Mouse (Mus musculus) small intestine, adult 2 months (tissue): Measurements from ENCODE around the gene Cacnb3. TPM values are rescaled to one million over a fixed set of nuclear protein-coding genes. Genes with fewer than 3 reads are reported as not detected.

Source experiments
- H3K27ac ChIP-seq: fragments of 200-500 bp; 2 replicates; pipeline ENCODE4 v1.5.1; 2012; ENCODE audit warnings: low read depth, low read length, control low read depth, inconsistent platforms; ENCODE audit not compliant: insufficient read depth
- H3K27me3 ChIP-seq: fragments of 200-500 bp; 2 replicates; pipeline ENCODE4 v1.6.1; 2012; ENCODE audit warnings: mild to moderate bottlenecking, moderate library complexity, low read length, inconsistent platforms; ENCODE audit not compliant: control insufficient read depth, insufficient read depth
- H3K36me3 ChIP-seq: fragments of 200-500 bp; 2 replicates; pipeline ENCODE4 v1.6.1; 2012; ENCODE audit warnings: mild to moderate bottlenecking, low read length, control low read depth, inconsistent platforms; ENCODE audit not compliant: control insufficient read depth, insufficient read depth
- H3K4me1 ChIP-seq: fragments of 200-500 bp; 2 replicates; pipeline ENCODE4 v1.6.1; 2012; ENCODE audit warnings: low read length, inconsistent platforms, mixed read lengths; ENCODE audit not compliant: control insufficient read depth, insufficient read depth, insufficient read length
- H3K4me3 ChIP-seq: fragments of 200-500 bp; 2 replicates; pipeline ENCODE4 v1.5.1; 2012; ENCODE audit warnings: low read depth, mild to moderate bottlenecking, control low read depth, inconsistent platforms, low read length, moderate library complexity
- CTCF ChIP-seq: fragments of 200-500 bp; IDR thresholded peaks from 2 replicates; pipeline ENCODE4 v1.5.1; 2012; ENCODE audit warnings: low read depth, mild to moderate bottlenecking, control low read depth, inconsistent platforms, low read length, moderate library complexity, mixed read lengths; ENCODE audit not compliant: insufficient replicate concordance, insufficient read length; ENCODE audit errors: extremely low read depth
- POLR2A ChIP-seq: fragments of 200-500 bp; IDR thresholded peaks from 2 replicates; pipeline ENCODE4 v1.6.1; 2012; ENCODE audit warnings: low read depth, mild to moderate bottlenecking, control low read depth, inconsistent platforms, low read length, moderate library complexity
- WGBS: fragments of 180-500 bp; shearing (Covaris S2); methylation state at CpG from one replicate; pipeline ENCODE4 v1.1.7; 2018; 5-methylcytosine and 5-hydroxymethylcytosine counted together
- polyA plus RNA-seq: library from polyadenylated mRNA; depleted of rRNA; stranded (reverse); fragments of >200 nt; gene quantifications from 2 replicates; pipeline ENCODE4 v1.2.3, GENCODE M21; 2012

The Cacnb3 gene
- polyA plus RNA-seq, 1 experiment, result 40.2 TPM

DNA sequence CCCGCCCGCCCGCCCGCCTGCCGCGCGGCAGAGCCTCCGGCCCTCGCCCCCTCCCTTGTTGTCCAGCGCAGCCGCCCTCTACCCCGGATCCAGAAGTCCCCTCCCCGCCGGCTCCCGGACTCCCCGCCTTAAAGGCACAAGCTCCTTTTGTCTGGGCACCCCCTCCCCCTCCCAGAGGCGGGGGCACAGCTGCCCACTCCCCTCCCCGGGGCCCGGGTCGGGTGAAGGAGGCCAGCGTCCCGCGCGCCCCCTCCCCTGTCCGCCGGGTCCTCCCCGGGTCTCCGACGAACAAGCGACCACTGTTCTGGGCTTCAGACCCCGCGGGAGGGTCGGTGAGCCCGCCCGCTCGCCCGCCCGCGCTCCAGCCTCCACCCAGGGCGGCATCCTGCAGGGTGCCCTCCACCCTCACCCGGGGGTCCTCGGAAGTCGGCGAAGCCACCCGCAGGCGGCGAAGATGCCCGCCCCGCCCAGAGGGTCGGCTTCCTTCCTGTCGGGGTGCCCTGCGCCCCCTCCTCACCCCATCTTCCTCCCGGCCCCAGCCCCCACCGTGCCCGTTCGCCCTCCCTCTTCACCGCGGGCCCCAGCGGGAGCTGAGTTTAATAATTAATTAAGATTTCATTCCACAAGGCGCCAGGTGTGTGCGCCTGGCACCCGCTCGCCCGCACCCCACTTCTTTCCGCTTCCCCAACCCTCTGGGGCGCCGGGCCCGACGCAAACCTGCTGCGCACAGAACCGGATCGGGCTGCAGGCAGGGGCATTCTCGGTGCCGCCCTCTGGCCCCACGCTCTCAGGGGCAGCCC, 21.1 kb upstream of the Cacnb3 start, which contains the start of gene Adcy6:
Adcy6 (minus strand) TSS at position 746 of the 800 bp plus-strand sequence.
- peak within 1 kb of the TSS; percentile 87 for H3K4me3 ChIP-seq
- no peaks in the 10 kb centered on the region for H3K27me3 ChIP-seq
- H3K27ac ChIP-seq, result peak within 1 kb of the TSS; percentile 80
- TF ChIP-seq POLR2A, result no peak
- TF ChIP-seq CTCF, result no peak
- peaks cover 9% of the 10 kb centered on the region for H3K4me1 ChIP-seq
- 1% methylated on average over 65 of the region's 75 CpGs for WGBS
- H3K36me3 ChIP-seq, result peaks cover 2% of the 10 kb centered on the region; the same call in 1 of the 2 replicates

DNA sequence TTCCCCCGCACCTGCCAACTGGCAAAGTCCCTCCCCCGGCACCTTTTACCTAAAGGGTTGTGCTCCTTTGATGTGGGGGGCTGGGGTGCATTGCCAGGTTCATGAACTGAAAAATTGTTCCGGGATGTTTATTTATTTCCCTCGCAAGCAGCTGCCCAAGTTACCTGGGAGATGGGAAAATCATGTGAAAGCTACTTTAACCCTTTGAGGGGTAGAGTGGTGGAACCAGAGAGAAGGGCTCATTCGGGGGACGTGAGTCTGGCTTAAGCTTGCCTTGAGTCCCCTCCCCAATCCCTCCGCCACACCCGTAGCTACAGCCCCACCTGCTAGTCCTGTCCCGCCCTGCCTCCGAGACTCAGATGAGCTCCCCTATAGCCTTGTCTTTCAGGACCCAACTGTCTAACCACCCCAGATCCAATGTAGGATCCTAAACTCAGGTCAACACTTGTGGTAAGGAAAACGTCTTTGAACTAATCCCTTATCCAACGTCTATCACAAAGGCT, 20.5 kb upstream of the Cacnb3 start:
- H3K4me3 ChIP-seq, result peak overlapping the region; percentile 87
- WGBS, result 2% methylated on average over 12 of the region's 12 CpGs
- no peaks in the 10 kb centered on the region for H3K36me3 ChIP-seq
- TF ChIP-seq CTCF, result no peak
- no peak for TF ChIP-seq POLR2A
- no peaks in the 10 kb centered on the region for H3K27me3 ChIP-seq
- H3K27ac ChIP-seq, result peak overlapping the region; percentile 80
- peaks cover 5% of the 10 kb centered on the region for H3K4me1 ChIP-seq

GRCm38 (mm10) chr15:98612229-98612628, 18.4 kb upstream of the Cacnb3 start:
- Histone ChIP-seq H3K27me3 (no peaks in the 10 kb centered on the region), H3K27ac (no peak overlapping the region), H3K36me3 (no peaks in the 10 kb centered on the region), H3K4me3 (no peak overlapping the region), H3K4me1 (peaks cover 9% of the 10 kb centered on the region)
- WGBS, result 96% methylated on average over 3 of the region's 3 CpGs
- TF ChIP-seq POLR2A (no peak), CTCF (no peak)

GRCm38 (mm10) chr15:98614551-98614950, 16.1 kb upstream of the Cacnb3 start:
- H3K27me3 ChIP-seq, result no peaks in the 10 kb centered on the region
- TF ChIP-seq CTCF (no peak), POLR2A (no peak)
- H3K4me3 ChIP-seq, result no peak overlapping the region
- peak overlapping the region; percentile 89 for H3K27ac ChIP-seq
- 17% methylated on average over 9 of the region's 9 CpGs for WGBS
- H3K4me1 ChIP-seq, result peaks cover 9% of the 10 kb centered on the region
- no peaks in the 10 kb centered on the region for H3K36me3 ChIP-seq

DNA sequence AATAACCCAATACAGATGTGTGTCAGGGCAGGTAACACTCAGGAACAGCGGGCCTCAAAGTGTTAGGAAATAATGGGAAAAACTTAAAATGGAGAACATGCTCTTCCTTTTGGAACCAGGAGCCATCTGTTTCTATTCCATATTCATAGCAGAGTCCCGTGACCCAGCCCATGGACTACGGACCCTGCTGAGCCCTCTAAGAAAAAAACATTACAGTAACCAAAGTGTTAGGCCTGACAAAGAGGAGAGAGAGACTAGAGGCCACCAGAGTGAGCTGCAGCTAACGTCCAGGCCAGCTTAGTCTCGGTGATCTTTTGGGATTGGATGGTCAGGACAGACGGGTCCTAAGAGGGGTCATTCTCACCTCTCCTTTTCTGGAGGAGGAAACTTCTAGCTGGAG, 15.7 kb upstream of the Cacnb3 start:
- Histone ChIP-seq H3K4me3 (peak overlapping the region; percentile 18; the same call in 1 of the 2 replicates), H3K27ac (peak overlapping the region; percentile 89), H3K36me3 (no peaks in the 10 kb centered on the region), H3K27me3 (no peaks in the 10 kb centered on the region), H3K4me1 (peaks cover 9% of the 10 kb centered on the region)
- WGBS, result 22% methylated on average over 6 of the region's 6 CpGs
- no peak for TF ChIP-seq CTCF
- peak; percentile 34; the same call in 1 of the 2 replicates for TF ChIP-seq POLR2A

- Histone ChIP-seq H3K4me1 (peaks cover 9% of the 10 kb centered on the region), H3K27ac (peak overlapping the region; percentile 89), H3K36me3 (no peaks in the 10 kb centered on the region), H3K27me3 (no peaks in the 10 kb centered on the region), H3K4me3 (peak overlapping the region; percentile 25)
- no peak for TF ChIP-seq CTCF
- no peak for TF ChIP-seq POLR2A
- 33% methylated on average over 6 of the region's 6 CpGs for WGBS
Observed at GRCm38 (mm10) chr15:98615751-98616150, 14.9 kb upstream of the Cacnb3 start.

- 19% methylated on average over 20 of the region's 20 CpGs for WGBS
- peak overlapping the region; percentile 48 for H3K4me3 ChIP-seq
Observed at GRCm38 (mm10) chr15:98616362-98617175, 14.1 kb upstream of the Cacnb3 start.

More at GRCm38 (mm10) chr15:98616362-98617175, 14.1 kb upstream of the Cacnb3 start:
- Histone ChIP-seq H3K4me1 (peaks cover 9% of the 10 kb centered on the region), H3K27me3 (no peaks in the 10 kb centered on the region), H3K27ac (peak overlapping the region; percentile 89), H3K36me3 (no peaks in the 10 kb centered on the region)
- TF ChIP-seq POLR2A (no peak), CTCF (no peak)
